Mouse (Mus musculus): ENCODE measurements around the gene Mgat4d. TPM values are rescaled to one million over a fixed set of nuclear protein-coding genes. Genes with fewer than 3 reads are reported as not detected.

Mgat4d gene
- total RNA-seq, 1 experiment = 0.31 TPM

DNA sequence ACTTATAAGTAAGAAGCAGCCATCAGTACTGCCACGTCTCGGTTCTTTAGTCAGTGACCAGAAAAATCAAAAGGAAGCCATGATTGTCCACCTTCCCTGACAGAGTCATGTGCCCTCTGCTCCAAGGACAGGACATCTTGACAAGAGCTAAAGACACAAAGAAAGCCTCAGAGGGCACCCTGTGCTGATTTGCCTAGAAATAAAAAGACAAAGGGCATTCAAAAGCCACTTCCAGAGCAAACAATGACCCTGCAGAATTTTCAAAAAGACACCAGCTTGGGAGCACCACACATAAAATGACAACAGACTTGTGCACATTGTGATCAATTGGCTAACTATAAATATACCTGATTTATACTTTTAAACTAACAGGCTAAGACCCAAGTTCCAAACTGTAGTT lies 32.6 kb upstream of the Mgat4d start:
- Histone ChIP-seq H3K9ac (ENCODE audit: insufficient read depth, low read depth, low read length, poor library complexity, severe bottlenecking) (no peak overlapping the region), H3K36me3 (ENCODE audit: control insufficient read depth, insufficient read depth, low read length, poor library complexity, severe bottlenecking) (peaks cover 5% of the 10 kb centered on the region; the same call in 1 of the 2 replicates), H3K4me1 (ENCODE audit: control insufficient read depth in 2 of 2, insufficient read depth in 2 of 2, low read length in 2 of 2, poor library complexity in 1 of 2) (peaks cover 9 to 10% of the 10 kb centered on the region in 2 experiments; a peak in 3 of 4 replicates), H3K27ac (ENCODE audit: insufficient read depth, low read depth, low read length, poor library complexity, severe bottlenecking) (peak overlapping the region; percentile 40; the same call in 1 of the 2 replicates), H3K9me3 (ENCODE audit: control insufficient read depth, insufficient read depth, low read depth, low read length) (no peaks in the 10 kb centered on the region), H3K4me3 (ENCODE audit: insufficient read depth in 1 of 2, low read depth in 1 of 2, low read length in 2 of 2, poor library complexity in 1 of 2, severe bottlenecking in 1 of 2) (no peak overlapping the region)
- peak; percentile 63 for TF ChIP-seq MAFK (IDR thresholded peaks at IDR 0.05; ENCODE audit: insufficient read depth, low read depth, low read length)
- no peak for TF ChIP-seq ZNF384 (IDR thresholded peaks at IDR 0.05; ENCODE audit: low read depth, low read length)
- no peak for TF ChIP-seq HCFC1 (IDR thresholded peaks at IDR 0.05; ENCODE audit: borderline replicate concordance, insufficient read depth, low read length)
- TF ChIP-seq CHD2 (IDR thresholded peaks at IDR 0.05; ENCODE audit: low read depth, low read length) = no peak
- no peak for DNase-seq (ENCODE audit: low read depth, low spot score)
- in situ Hi-C loops (cut with MboI; ENCODE audit: low sequenced_read_pairs in 2 of 2, unreplicated experiment in 2 of 2) = no loop called here

DNA sequence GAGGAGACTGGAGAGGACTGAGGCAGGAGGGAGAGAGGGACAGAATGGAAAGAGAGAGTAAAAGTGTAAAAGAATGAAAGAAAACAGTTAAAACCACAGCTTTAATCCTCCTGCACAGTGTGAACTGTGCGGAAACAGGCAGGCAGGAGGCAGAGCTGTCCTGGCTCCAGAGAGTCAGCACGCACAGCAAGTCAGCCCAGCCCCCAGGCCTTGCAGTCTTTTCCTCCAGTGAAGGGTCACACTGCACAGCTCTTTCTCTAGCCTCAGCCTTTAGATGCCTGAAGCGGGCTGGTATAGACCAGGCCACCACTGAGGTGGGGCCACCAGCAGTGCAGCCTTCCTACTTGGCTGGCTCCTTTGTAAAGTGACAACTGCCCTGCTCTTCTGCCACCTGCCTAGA lies 27.7 kb upstream of the Mgat4d start:
- Histone ChIP-seq H3K27ac (ENCODE audit: insufficient read depth, low read depth, low read length, poor library complexity, severe bottlenecking) (no peak overlapping the region), H3K4me1 (ENCODE audit: control insufficient read depth in 2 of 2, insufficient read depth in 2 of 2, low read length in 2 of 2, poor library complexity in 1 of 2) (peaks cover 7% of the 10 kb centered on the region in 2 experiments; a peak in 3 of 4 replicates), H3K9me3 (ENCODE audit: control insufficient read depth, insufficient read depth, low read depth, low read length) (no peaks in the 10 kb centered on the region), H3K4me3 (ENCODE audit: insufficient read depth in 1 of 2, low read depth in 1 of 2, low read length in 2 of 2, poor library complexity in 1 of 2, severe bottlenecking in 1 of 2) (no peak overlapping the region), H3K36me3 (ENCODE audit: control insufficient read depth, insufficient read depth, low read length, poor library complexity, severe bottlenecking) (peaks cover 5% of the 10 kb centered on the region; the same call in 1 of the 2 replicates), H3K9ac (ENCODE audit: insufficient read depth, low read depth, low read length, poor library complexity, severe bottlenecking) (no peak overlapping the region)
- TF ChIP-seq CHD2 (IDR thresholded peaks at IDR 0.05; ENCODE audit: low read depth, low read length) = no peak
- in situ Hi-C loops (cut with MboI; ENCODE audit: low sequenced_read_pairs in 2 of 2, unreplicated experiment in 2 of 2) = no loop called here
- DNase-seq (ENCODE audit: low read depth, low spot score) = no peak

DNA sequence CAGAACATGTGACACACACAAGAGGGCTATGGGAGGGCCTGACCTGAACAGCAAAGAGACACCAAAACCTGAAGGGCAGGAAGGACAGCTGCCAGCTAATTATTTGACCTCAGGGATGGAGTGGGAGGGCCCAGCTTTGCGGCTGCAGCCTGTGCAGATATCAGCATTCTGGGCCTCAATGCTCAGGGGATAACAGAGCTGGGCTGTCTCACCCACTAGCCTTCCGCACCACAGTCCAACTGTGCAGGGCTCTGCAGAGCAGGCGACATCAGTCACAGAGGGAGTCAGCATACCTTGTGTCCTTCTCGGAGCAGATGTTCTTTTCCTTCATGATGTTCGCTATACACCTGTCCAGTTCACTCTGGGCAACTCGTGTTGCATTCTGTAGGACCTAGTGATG lies 25.9 kb upstream of the Mgat4d start:
- DNase-seq (ENCODE audit: low read depth, low spot score) = no peak
- no peak overlapping the region for H3K9ac ChIP-seq (ENCODE audit: insufficient read depth, low read depth, low read length, poor library complexity, severe bottlenecking)

DNA sequence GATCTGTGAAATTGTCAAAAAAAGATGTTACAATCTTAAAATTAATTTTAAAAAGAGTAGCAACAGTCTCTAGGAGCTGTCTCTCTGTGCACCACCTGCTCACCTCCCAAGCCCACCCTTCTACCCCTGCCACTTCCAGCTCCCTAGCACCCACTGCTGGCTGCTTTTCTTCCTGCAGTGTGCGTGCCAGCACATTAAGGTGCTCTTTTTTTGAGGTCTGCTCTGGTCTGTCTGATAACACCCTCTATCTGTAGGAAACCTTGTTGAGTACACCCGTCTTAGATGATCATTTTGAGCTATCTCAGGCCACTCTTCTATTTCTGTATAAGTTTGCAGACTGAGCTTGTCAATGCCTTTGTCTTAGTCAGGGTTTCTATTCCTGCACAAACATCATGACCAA lies 25.2 kb upstream of the Mgat4d start:
- no peak overlapping the region for H3K9ac ChIP-seq (ENCODE audit: insufficient read depth, low read depth, low read length, poor library complexity, severe bottlenecking)
- peaks cover 2 to 4% of the 10 kb centered on the region in 2 experiments; a peak in 1 of 4 replicates for H3K4me1 ChIP-seq (ENCODE audit: control insufficient read depth in 2 of 2, insufficient read depth in 2 of 2, low read length in 2 of 2, poor library complexity in 1 of 2)
- peak; percentile 30 for DNase-seq (ENCODE audit: low read depth, low spot score)
- H3K4me3 ChIP-seq (ENCODE audit: insufficient read depth in 1 of 2, low read depth in 1 of 2, low read length in 2 of 2, poor library complexity in 1 of 2, severe bottlenecking in 1 of 2) = no peak overlapping the region
- in situ Hi-C loops (cut with MboI; ENCODE audit: low sequenced_read_pairs in 2 of 2, unreplicated experiment in 2 of 2) = no loop called here
- H3K27ac ChIP-seq (ENCODE audit: insufficient read depth, low read depth, low read length, poor library complexity, severe bottlenecking) = no peak overlapping the region
- peak; percentile 71; the same call in 1 of the 2 replicates for TF ChIP-seq ZC3H11A (IDR thresholded peaks at IDR 0.05; ENCODE audit: borderline replicate concordance, low read depth, low read length)
- no peak for TF ChIP-seq ZNF384 (IDR thresholded peaks at IDR 0.05; ENCODE audit: low read depth, low read length)
- H3K36me3 ChIP-seq (ENCODE audit: control insufficient read depth, insufficient read depth, low read length, poor library complexity, severe bottlenecking) = peaks cover 4% of the 10 kb centered on the region; the same call in 1 of the 2 replicates
- H3K9me3 ChIP-seq (ENCODE audit: control insufficient read depth, insufficient read depth, low read depth, low read length) = no peaks in the 10 kb centered on the region

More for the DNA sequence above, 25.9 kb upstream of the Mgat4d start:
- in situ Hi-C loops (cut with MboI; ENCODE audit: low sequenced_read_pairs in 2 of 2, unreplicated experiment in 2 of 2) = no loop called here
- TF ChIP-seq ZC3H11A (IDR thresholded peaks at IDR 0.05; ENCODE audit: borderline replicate concordance, low read depth, low read length) (no peak), MAFK (IDR thresholded peaks at IDR 0.05; ENCODE audit: insufficient read depth, low read depth, low read length) (no peak), ZNF384 (IDR thresholded peaks at IDR 0.05; ENCODE audit: low read depth, low read length) (no peak), HCFC1 (IDR thresholded peaks at IDR 0.05; ENCODE audit: borderline replicate concordance, insufficient read depth, low read length) (no peak), CHD2 (IDR thresholded peaks at IDR 0.05; ENCODE audit: low read depth, low read length) (no peak)
- Histone ChIP-seq H3K9me3 (ENCODE audit: control insufficient read depth, insufficient read depth, low read depth, low read length) (no peaks in the 10 kb centered on the region), H3K36me3 (ENCODE audit: control insufficient read depth, insufficient read depth, low read length, poor library complexity, severe bottlenecking) (peaks cover 5% of the 10 kb centered on the region; the same call in 1 of the 2 replicates), H3K27ac (ENCODE audit: insufficient read depth, low read depth, low read length, poor library complexity, severe bottlenecking) (no peak overlapping the region), H3K4me3 (ENCODE audit: insufficient read depth in 1 of 2, low read depth in 1 of 2, low read length in 2 of 2, poor library complexity in 1 of 2, severe bottlenecking in 1 of 2) (no peak overlapping the region), H3K4me1 (ENCODE audit: control insufficient read depth in 2 of 2, insufficient read depth in 2 of 2, low read length in 2 of 2, poor library complexity in 1 of 2) (peaks cover 2 to 4% of the 10 kb centered on the region in 2 experiments; a peak in 1 of 4 replicates)

DNA sequence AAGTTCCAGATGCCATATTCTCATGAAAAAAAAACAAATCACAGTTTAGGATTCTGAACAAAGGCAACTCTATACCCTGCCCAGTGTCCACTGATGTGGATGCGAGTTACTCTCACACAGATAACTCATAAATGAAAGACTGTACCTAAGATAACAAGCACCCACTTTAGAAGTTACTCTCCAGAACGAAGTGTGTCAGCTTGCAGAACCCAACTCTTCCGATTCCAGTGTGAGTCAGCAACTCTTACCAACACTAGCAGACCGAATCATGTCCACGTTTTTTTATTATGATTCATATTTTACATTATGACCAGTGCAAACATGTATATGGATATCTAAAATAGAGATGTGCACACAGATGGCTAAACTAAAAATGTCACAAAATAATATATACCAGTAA lies 20.4 kb upstream of the Mgat4d start:
- in situ Hi-C loops (cut with MboI; ENCODE audit: low sequenced_read_pairs in 2 of 2, unreplicated experiment in 2 of 2) = no loop called here

More for the DNA sequence above, 20.4 kb upstream of the Mgat4d start:
- no peak overlapping the region for H3K27ac ChIP-seq (ENCODE audit: insufficient read depth, low read depth, low read length, poor library complexity, severe bottlenecking)
- DNase-seq (ENCODE audit: low read depth, low spot score) = no peak
- no peak overlapping the region for H3K9ac ChIP-seq (ENCODE audit: insufficient read depth, low read depth, low read length, poor library complexity, severe bottlenecking)
- TF ChIP-seq ZC3H11A (IDR thresholded peaks at IDR 0.05; ENCODE audit: borderline replicate concordance, low read depth, low read length) (no peak), HCFC1 (IDR thresholded peaks at IDR 0.05; ENCODE audit: borderline replicate concordance, insufficient read depth, low read length) (no peak), CHD2 (IDR thresholded peaks at IDR 0.05; ENCODE audit: low read depth, low read length) (no peak), MAFK (IDR thresholded peaks at IDR 0.05; ENCODE audit: insufficient read depth, low read depth, low read length) (no peak), ZNF384 (IDR thresholded peaks at IDR 0.05; ENCODE audit: low read depth, low read length) (no peak)
- H3K4me3 ChIP-seq (ENCODE audit: insufficient read depth in 1 of 2, low read depth in 1 of 2, low read length in 2 of 2, poor library complexity in 1 of 2, severe bottlenecking in 1 of 2) = no peak overlapping the region
- H3K4me1 ChIP-seq (ENCODE audit: control insufficient read depth in 2 of 2, insufficient read depth in 2 of 2, low read length in 2 of 2, poor library complexity in 1 of 2) = no peaks in the 10 kb centered on the region
- no peaks in the 10 kb centered on the region for H3K36me3 ChIP-seq (ENCODE audit: control insufficient read depth, insufficient read depth, low read length, poor library complexity, severe bottlenecking)
- H3K9me3 ChIP-seq (ENCODE audit: control insufficient read depth, insufficient read depth, low read depth, low read length) = no peaks in the 10 kb centered on the region
